Mouse (Mus musculus) MEL (cell line): ENCODE data around the gene Zbp1. TPM values are rescaled to one million over a fixed set of nuclear protein-coding genes. Genes with fewer than 3 reads are reported as not detected.

ENCODE experiments used
- DNase-seq: peaks from one replicate; pipeline ENCODE4 v3.0.0; 2011; ENCODE audit warnings: low read depth, low spot score
- H3K27ac ChIP-seq: 2 replicates; pipeline ENCODE4 v1.5.1; 2012; ENCODE audit warnings: low read depth, mild to moderate bottlenecking, control low read depth, low read length, moderate library complexity; ENCODE audit not compliant: control insufficient read depth
- H3K27me3 ChIP-seq, 2 experiments: fragments of 150-350 bp in 1 of 2; sonication (generic) in 1 of 2; 2 replicates each; pipeline ENCODE4 v1.6.1; 2012; ENCODE audit warnings: low read length in 2 of 2, mild to moderate bottlenecking in 2 of 2, improper control_type of control experiment in 1 of 2, moderate library complexity in 1 of 2; ENCODE audit not compliant: insufficient read depth in 2 of 2, control insufficient read depth in 1 of 2
- H3K36me3 ChIP-seq, 2 experiments: 2 replicates each; pipeline ENCODE4 v1.6.1; 2012 to 2014; ENCODE audit warnings: low read length in 2 of 2, improper control_type of control experiment in 1 of 2, inconsistent platforms in 1 of 2, mild to moderate bottlenecking in 1 of 2; ENCODE audit not compliant: insufficient read depth in 2 of 2, control insufficient read depth in 1 of 2
- H3K4me1 ChIP-seq, 2 experiments: fragments of 150-350 bp in 1 of 2; sonication (generic) in 1 of 2; 2 replicates each; pipeline ENCODE4 v1.6.1; 2012; ENCODE audit warnings: low read length in 2 of 2, improper control_type of control experiment in 1 of 2, mild to moderate bottlenecking in 1 of 2; ENCODE audit not compliant: insufficient read depth in 2 of 2, control insufficient read depth in 1 of 2
- H3K4me3 ChIP-seq, 2 experiments: fragments of 150-350 bp in 1 of 2; sonication (generic) in 1 of 2; 2 replicates each; pipeline ENCODE4 v1.5.1; 2012; ENCODE audit warnings: low read depth in 2 of 2, low read length in 2 of 2, mild to moderate bottlenecking in 2 of 2, moderate library complexity in 2 of 2, control low read depth in 1 of 2, improper control_type of control experiment in 1 of 2; ENCODE audit not compliant: control insufficient read depth in 1 of 2, insufficient read depth in 1 of 2
- H3K79me2 ChIP-seq: 2 replicates; pipeline ENCODE4 v1.6.1; 2012; ENCODE audit warnings: mild to moderate bottlenecking, low read length, moderate library complexity; ENCODE audit not compliant: control insufficient read depth, poor library complexity, insufficient read depth
- H3K9ac ChIP-seq: 2 replicates; pipeline ENCODE4 v1.6.1; 2012; ENCODE audit warnings: low read depth, mild to moderate bottlenecking, control low read depth, low read length, moderate library complexity; ENCODE audit not compliant: control insufficient read depth, poor library complexity, severe bottlenecking
- H3K9me3 ChIP-seq: fragments of 150-350 bp; sonication (generic); replicated peaks from 2 replicates; pipeline ENCODE4 v1.6.1; 2012; ENCODE audit warnings: mild to moderate bottlenecking, low read length, improper control_type of control experiment, moderate library complexity; ENCODE audit not compliant: insufficient read depth
- BHLHE40 ChIP-seq: IDR thresholded peaks from 2 replicates; pipeline ENCODE4 v1.6.1; 2012; ENCODE audit warnings: low read depth, mild to moderate bottlenecking, inconsistent platforms, low read length, improper control_type of control experiment, borderline replicate concordance
- CHD2 ChIP-seq: IDR thresholded peaks from 2 replicates; pipeline ENCODE4 v1.6.1; 2011; ENCODE audit warnings: low read length, improper control_type of control experiment
- CTCF ChIP-seq, 3 experiments: IDR thresholded peaks in 2 of 3; conservative IDR thresholded peaks in 1 of 3; 2 replicates each; pipeline ENCODE4 v1.5.1; 2011 to 2012; ENCODE audit warnings: low read length in 3 of 3, low read depth in 2 of 3, mild to moderate bottlenecking in 2 of 3, improper control_type of control experiment in 1 of 3, inconsistent platforms in 1 of 3, mixed read lengths in 1 of 3, moderate library complexity in 1 of 3; ENCODE audit not compliant: control insufficient read depth in 1 of 3, insufficient read depth in 1 of 3, poor library complexity in 1 of 3, severe bottlenecking in 1 of 3
- E2F4 ChIP-seq: IDR thresholded peaks from 2 replicates; pipeline ENCODE4 v1.6.1; 2011; ENCODE audit warnings: low read depth, low read length, improper control_type of control experiment, borderline replicate concordance
- ETS1 ChIP-seq: IDR thresholded peaks from 2 replicates; pipeline ENCODE4 v1.6.1; 2012; ENCODE audit warnings: low read depth, mild to moderate bottlenecking, inconsistent platforms, low read length, improper control_type of control experiment, moderate library complexity
- GABPA ChIP-seq: IDR thresholded peaks from 2 replicates; pipeline ENCODE4 v1.6.1; 2012; ENCODE audit warnings: low read depth, mild to moderate bottlenecking, inconsistent platforms, low read length, improper control_type of control experiment, moderate library complexity
- HCFC1 ChIP-seq: IDR thresholded peaks from 2 replicates; pipeline ENCODE4 v1.6.1; 2012; ENCODE audit warnings: low read depth, mild to moderate bottlenecking, inconsistent platforms, low read length, improper control_type of control experiment, moderate library complexity
- JUND ChIP-seq: IDR thresholded peaks from 2 replicates; pipeline ENCODE4 v1.6.1; 2011; ENCODE audit warnings: low read depth, mild to moderate bottlenecking, improper control_type of control experiment, low read length
- KAT2A ChIP-seq: conservative IDR thresholded peaks from 2 replicates; pipeline ENCODE4 v1.6.1; 2012; ENCODE audit warnings: low read depth, low read length, improper control_type of control experiment, inconsistent platforms
- MAFK ChIP-seq: IDR thresholded peaks from 2 replicates; pipeline ENCODE4 v1.6.1; 2011; ENCODE audit warnings: low read depth, mild to moderate bottlenecking, low read length, improper control_type of control experiment, borderline replicate concordance
- MAZ ChIP-seq: IDR thresholded peaks from 2 replicates; pipeline ENCODE4 v1.6.1; 2012; ENCODE audit warnings: low read depth, mild to moderate bottlenecking, inconsistent platforms, low read length, improper control_type of control experiment
- MXI1 ChIP-seq: IDR thresholded peaks from 2 replicates; pipeline ENCODE4 v1.6.1; 2011; ENCODE audit warnings: mild to moderate bottlenecking, low read depth, low read length, improper control_type of control experiment
- SIN3A ChIP-seq: IDR thresholded peaks from 2 replicates; pipeline ENCODE4 v1.6.1; 2012; ENCODE audit warnings: low read length, improper control_type of control experiment, inconsistent platforms
- TAL1 ChIP-seq: IDR thresholded peaks from 2 replicates; pipeline ENCODE4 v1.6.1; 2012; ENCODE audit warnings: mild to moderate bottlenecking, inconsistent platforms, low read length, moderate library complexity, mixed read lengths
- TBP ChIP-seq: IDR thresholded peaks from 2 replicates; pipeline ENCODE4 v1.8.0; 2011; ENCODE audit warnings: low read depth, low read length, improper control_type of control experiment
- TCF12 ChIP-seq: IDR thresholded peaks from 2 replicates; pipeline ENCODE4 v1.6.1; 2014; ENCODE audit warnings: low read depth, mild to moderate bottlenecking, inconsistent platforms, low read length, improper control_type of control experiment, moderate library complexity
- UBTF ChIP-seq: IDR thresholded peaks from 2 replicates; pipeline ENCODE4 v1.6.1; 2012; ENCODE audit warnings: low read depth, mild to moderate bottlenecking, inconsistent platforms, low read length, improper control_type of control experiment, moderate library complexity, borderline replicate concordance; ENCODE audit not compliant: insufficient read depth
- USF2 ChIP-seq, 2 experiments: IDR thresholded peaks; 2 replicates each; pipeline ENCODE4 v1.6.1; 2011 to 2012; ENCODE audit warnings: improper control_type of control experiment in 2 of 2, low read length in 2 of 2, borderline replicate concordance in 1 of 2, inconsistent platforms in 1 of 2, low read depth in 1 of 2, mild to moderate bottlenecking in 1 of 2; ENCODE audit not compliant: insufficient read depth in 1 of 2
- polyA plus RNA-seq, 2 experiments: library from polyadenylated mRNA; stranded (reverse) in 1 of 2; unstranded in 1 of 2; fragments of >175 nt in 1 of 2; fragments of >200 nt in 1 of 2; gene quantifications; 2 replicates each; pipeline versions ENCODE4 v1.2.1 to v1.2.4; 2012; ENCODE audit warnings: low replicate concordance in 2 of 2, low read depth in 1 of 2; ENCODE audit not compliant: insufficient read length in 2 of 2, insufficient read depth in 1 of 2, missing spikeins in 1 of 2
- total RNA-seq: library from RNA; depleted of rRNA; stranded (reverse); fragments of 300-350 nt; gene quantifications from 2 replicates; pipeline ENCODE4 v1.2.3, GENCODE M21; 2012

Gene Zbp1
- total and polyA plus RNA-seq, 3 experiments: not detected

DNA sequence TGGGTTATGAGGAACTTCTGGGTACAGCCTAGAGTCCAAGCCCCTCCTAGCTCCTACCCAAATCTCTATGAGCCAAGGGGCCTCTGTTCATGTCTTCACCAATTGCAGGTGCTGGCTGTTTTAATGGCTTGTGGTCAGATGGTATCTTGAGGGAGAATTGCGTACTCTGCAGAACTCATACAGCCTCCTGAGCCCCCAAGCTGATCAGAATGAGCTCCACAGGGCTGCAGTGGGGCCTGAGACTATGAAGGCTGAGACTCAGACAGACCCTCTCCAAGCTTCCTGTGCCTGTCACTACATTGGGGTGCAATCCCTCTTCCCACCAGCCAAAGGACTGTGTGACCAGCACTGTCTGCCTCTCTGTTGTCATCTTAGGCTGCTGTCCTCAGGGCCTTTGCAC, 46.3 kb downstream of the Zbp1 start:
- no peaks in the 10 kb centered on the region for H3K9me3 ChIP-seq
- DNase-seq: no peak
- no peak overlapping the region for H3K9ac ChIP-seq
- H3K79me2 ChIP-seq: no peaks in the 10 kb centered on the region
- TF ChIP-seq CTCF (IDR thresholded peaks at IDR 0.05 in 2 of 3, conservative IDR thresholded peaks at IDR 0.05 in 1 of 3; ENCODE audit: control insufficient read depth in 1 of 3, insufficient read depth in 1 of 3, low read depth in 2 of 3, low read length in 3 of 3, poor library complexity in 1 of 3, severe bottlenecking in 1 of 3) (no peak), TAL1 (no peak)
- TF ChIP-seq, all 39 proteins: peak for 0
- H3K27ac ChIP-seq: no peak overlapping the region
- no peaks in the 10 kb centered on the region for H3K27me3 ChIP-seq
- no peaks in the 10 kb centered on the region for H3K36me3 ChIP-seq
- H3K4me1 ChIP-seq: no peaks in the 10 kb centered on the region
- H3K4me3 ChIP-seq: no peak overlapping the region

GRCm38 (mm10) chr2:173171956-173172355, 46.8 kb downstream of the Zbp1 start:
- no peak overlapping the region for H3K27ac ChIP-seq
- no peak for DNase-seq
- no peaks in the 10 kb centered on the region for H3K79me2 ChIP-seq
- H3K4me3 ChIP-seq: no peak overlapping the region
- H3K27me3 ChIP-seq: no peaks in the 10 kb centered on the region
- no peaks in the 10 kb centered on the region for H3K36me3 ChIP-seq
- no peaks in the 10 kb centered on the region for H3K4me1 ChIP-seq
- H3K9me3 ChIP-seq: no peaks in the 10 kb centered on the region
- H3K9ac ChIP-seq: no peak overlapping the region
- no peak for TF ChIP-seq KAT2A
- TF ChIP-seq MAZ: no peak
- TF ChIP-seq E2F4: no peak
- no peak for TF ChIP-seq UBTF
- no peak for TF ChIP-seq ETS1
- TF ChIP-seq JUND: no peak
- no peak for TF ChIP-seq GABPA
- no peak for TF ChIP-seq TBP
- TF ChIP-seq USF2 (IDR thresholded peaks at IDR 0.05; ENCODE audit: borderline replicate concordance in 1 of 2, insufficient read depth in 1 of 2, low read depth in 1 of 2, low read length in 2 of 2): no peak
- no peak for TF ChIP-seq MXI1
- TF ChIP-seq CHD2: no peak
- no peak for TF ChIP-seq MAFK
- no peak for TF ChIP-seq HCFC1
- TF ChIP-seq TCF12: no peak
- TF ChIP-seq SIN3A: no peak
- TF ChIP-seq BHLHE40: no peak
